Mouse (Mus musculus) liver, adult 2 months (tissue): ENCODE data around the gene Oaz1. TPM values are rescaled to one million over a fixed set of nuclear protein-coding genes. Genes with fewer than 3 reads are reported as not detected.
A peak's percentile ranks its signal among the peaks of the same experiment; 100 is the strongest.

ENCODE experiments used
- DNase-seq: peaks from one replicate; pipeline ENCODE4 v3.0.0-alpha.2; 2011; ENCODE audit warnings: low read depth, low spot score; ENCODE audit errors: extremely low read depth
- H3K27ac ChIP-seq: fragments of 200-500 bp; replicated peaks from 2 replicates; pipeline ENCODE4 v1.5.1; 2012; ENCODE audit warnings: low read depth, mild to moderate bottlenecking, control low read depth, inconsistent platforms, low read length; ENCODE audit not compliant: insufficient read depth
- H3K27me3 ChIP-seq: fragments of 200-500 bp; 2 replicates; pipeline ENCODE4 v1.6.1; 2012; ENCODE audit warnings: mild to moderate bottlenecking, moderate library complexity, low read length, inconsistent platforms; ENCODE audit not compliant: control insufficient read depth, insufficient read depth
- H3K36me3 ChIP-seq: fragments of 200-500 bp; 2 replicates; pipeline ENCODE4 v1.6.1; 2012; ENCODE audit warnings: low read length, inconsistent platforms; ENCODE audit not compliant: control insufficient read depth, insufficient read depth
- H3K4me1 ChIP-seq: fragments of 200-500 bp; 2 replicates; pipeline ENCODE4 v1.6.1; 2011; ENCODE audit warnings: low read length; ENCODE audit not compliant: control insufficient read depth, insufficient read depth
- H3K4me3 ChIP-seq: fragments of 200-500 bp; 2 replicates; pipeline ENCODE4 v1.5.1; 2011; ENCODE audit warnings: low read depth, mild to moderate bottlenecking, control low read depth, low read length, moderate library complexity; ENCODE audit not compliant: insufficient read depth
- H3K79me2 ChIP-seq: fragments of 200-500 bp; 2 replicates; pipeline ENCODE4 v1.6.1; 2012; ENCODE audit warnings: inconsistent platforms, mild to moderate bottlenecking, low read length, moderate library complexity; ENCODE audit not compliant: control insufficient read depth, insufficient read depth
- H3K9ac ChIP-seq: fragments of 200-500 bp; 2 replicates; pipeline ENCODE4 v1.6.1; 2012; ENCODE audit warnings: low read depth, mild to moderate bottlenecking, control low read depth, inconsistent platforms, low read length
- CTCF ChIP-seq: fragments of 200-500 bp; IDR thresholded peaks from 2 replicates; pipeline ENCODE4 v1.5.1; 2011; ENCODE audit warnings: low read depth, low read length, control low read depth
- POLR2A ChIP-seq: fragments of 200-500 bp; IDR thresholded peaks from 2 replicates; pipeline ENCODE4 v1.6.1; 2011; ENCODE audit warnings: low read length, control low read depth; ENCODE audit not compliant: insufficient read depth; ENCODE audit errors: extremely low read depth
- WGBS: fragments of 180-500 bp; shearing (Covaris S2); methylation state at CpG from one replicate; pipeline ENCODE4 v1.1.7; 2018; 5-methylcytosine and 5-hydroxymethylcytosine counted together
- polyA plus RNA-seq: library from polyadenylated mRNA; depleted of rRNA; stranded (reverse); fragments of >200 nt; gene quantifications from 2 replicates; pipeline ENCODE4 v1.2.3, GENCODE M21; 2012
- total RNA-seq: library from RNA; depleted of rRNA; stranded (reverse); fragments of >200 nt; gene quantifications from 2 replicates; pipeline ENCODE4 v1.2.3, GENCODE M21; 2014

Oaz1 gene
- total and polyA plus RNA-seq, 2 experiments: 527 to 1,187 TPM

DNA sequence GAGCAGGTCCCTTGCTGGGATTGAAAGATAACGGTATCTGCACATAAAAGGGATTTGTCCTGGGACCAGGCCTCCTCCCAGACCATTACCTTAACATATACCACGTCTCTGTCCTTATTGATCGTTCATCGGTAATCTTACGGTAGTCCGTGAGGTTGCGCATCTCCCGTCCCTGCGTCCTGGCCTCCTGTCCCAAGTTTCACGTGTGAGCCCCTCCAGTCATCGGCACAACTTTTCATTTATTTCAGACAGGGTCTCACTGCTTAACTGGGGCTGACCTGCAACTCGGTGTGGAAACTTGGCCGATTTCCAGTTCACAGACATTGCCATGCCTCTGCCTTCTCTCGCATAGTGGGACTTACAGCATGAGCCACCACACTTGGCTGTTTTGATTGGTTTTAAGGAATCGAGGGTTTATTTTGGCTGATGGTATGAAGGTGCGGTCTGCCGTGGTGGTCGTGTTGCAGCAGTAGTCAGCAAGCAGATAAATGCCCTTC, 27.3 kb upstream of the Oaz1 start:
- peak overlapping the region; percentile 81 for H3K27ac ChIP-seq
- TF ChIP-seq CTCF (no peak), POLR2A (no peak)

DNA sequence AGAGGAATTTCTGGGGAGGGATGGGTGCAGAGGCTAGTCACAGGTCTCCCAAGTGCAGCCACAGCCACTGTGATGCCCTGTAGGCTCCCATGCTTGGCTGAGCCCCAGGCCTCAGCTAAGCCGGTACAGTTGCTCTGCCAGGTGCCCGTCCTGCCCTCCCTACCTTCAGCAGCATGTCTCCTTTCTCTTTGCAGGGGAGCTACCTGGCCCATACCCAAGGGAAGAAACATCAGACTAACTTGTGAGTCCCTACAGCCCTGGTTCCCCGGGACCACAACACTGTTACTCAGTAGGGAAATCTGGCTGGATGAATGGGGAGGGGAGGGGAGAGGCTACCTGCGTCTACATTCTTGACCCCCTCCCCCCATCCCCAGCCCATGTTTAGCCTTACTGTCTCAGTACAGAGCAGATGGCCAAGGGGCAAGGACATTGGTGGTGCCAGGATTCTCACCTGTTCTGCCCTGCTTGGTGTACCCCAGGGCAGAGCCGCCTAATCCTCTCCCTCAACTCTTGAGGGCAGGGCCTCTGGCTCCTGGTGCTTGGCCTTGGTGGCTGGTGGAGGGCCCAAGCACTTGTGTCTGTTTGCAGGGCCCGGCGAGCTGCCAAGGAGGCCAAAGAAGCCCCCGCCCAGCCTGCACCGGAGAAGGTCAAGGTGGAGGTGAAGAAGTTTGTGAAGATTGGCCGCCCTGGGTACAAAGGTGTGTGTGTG, 24.1 kb upstream of the Oaz1 start:
- TF ChIP-seq CTCF (no peak), POLR2A (no peak)
- DNase-seq: no peak
- Histone ChIP-seq H3K27me3 (no peaks in the 10 kb centered on the region), H3K27ac (no peak overlapping the region), H3K36me3 (peaks cover 2% of the 10 kb centered on the region; the same call in 1 of the 2 replicates), H3K9ac (no peak overlapping the region), H3K4me3 (no peak overlapping the region), H3K4me1 (peaks cover 10% of the 10 kb centered on the region), H3K79me2 (peaks cover 13% of the 10 kb centered on the region; the same call in 1 of the 2 replicates)
- WGBS: 88% methylated on average over 10 of the region's 10 CpGs

More for the DNA sequence above, 27.3 kb upstream of the Oaz1 start:
- peak; percentile 41 for DNase-seq
- H3K4me1 ChIP-seq: peaks cover 12% of the 10 kb centered on the region
- peak overlapping the region; percentile 90 for H3K9ac ChIP-seq
- H3K27me3 ChIP-seq: no peaks in the 10 kb centered on the region
- peak overlapping the region; percentile 74 for H3K4me3 ChIP-seq
- peaks cover 2% of the 10 kb centered on the region; the same call in 1 of the 2 replicates for H3K36me3 ChIP-seq
- peaks cover 13% of the 10 kb centered on the region; the same call in 1 of the 2 replicates for H3K79me2 ChIP-seq
- WGBS: under 1% methylated on average over 18 of the region's 18 CpGs

DNA sequence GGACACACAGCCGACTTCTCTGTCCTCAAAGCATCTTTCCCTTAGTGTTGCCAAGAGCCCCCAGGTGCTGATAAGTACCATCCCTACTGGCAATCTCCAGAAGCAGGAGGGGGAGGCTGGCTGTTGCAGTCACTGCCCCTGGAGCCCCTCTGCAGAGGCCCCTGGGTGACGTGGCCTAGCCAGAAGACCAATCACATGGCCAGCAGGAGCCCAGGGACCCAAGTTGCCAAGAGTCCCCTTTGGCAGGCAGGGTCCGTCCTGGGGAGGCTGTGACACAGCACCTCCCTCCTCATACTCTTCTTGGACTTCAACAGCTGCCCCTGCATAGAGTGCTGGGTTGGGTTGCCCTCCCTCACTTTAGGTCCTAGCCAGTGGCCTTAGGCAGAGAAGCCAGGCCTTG, 23.5 kb upstream of the Oaz1 start:
- H3K4me1 ChIP-seq: peaks cover 10% of the 10 kb centered on the region
- WGBS: 83% methylated on average over 3 of the region's 3 CpGs
- H3K4me3 ChIP-seq: no peak overlapping the region
- peaks cover 2% of the 10 kb centered on the region; the same call in 1 of the 2 replicates for H3K36me3 ChIP-seq
- no peaks in the 10 kb centered on the region for H3K27me3 ChIP-seq
- no peak overlapping the region for H3K9ac ChIP-seq
- peaks cover 11% of the 10 kb centered on the region; the same call in 1 of the 2 replicates for H3K79me2 ChIP-seq
- DNase-seq: no peak
- TF ChIP-seq POLR2A (no peak), CTCF (no peak)
- no peak overlapping the region for H3K27ac ChIP-seq

- Histone ChIP-seq H3K27ac (no peak overlapping the region), H3K9ac (no peak overlapping the region), H3K4me1 (peaks cover 8% of the 10 kb centered on the region), H3K27me3 (no peaks in the 10 kb centered on the region; the same call in 1 of the 2 replicates), H3K36me3 (peaks cover 2% of the 10 kb centered on the region; the same call in 1 of the 2 replicates), H3K79me2 (peaks cover 5% of the 10 kb centered on the region; the same call in 1 of the 2 replicates), H3K4me3 (no peak overlapping the region)
- 86% methylated on average over 2 of the region's 2 CpGs for WGBS
- no peak for TF ChIP-seq CTCF
- no peak for TF ChIP-seq POLR2A
- DNase-seq: no peak
Measured at GRCm38 (mm10) chr10:80804340-80804739, 22.1 kb upstream of the Oaz1 start.

GRCm38 (mm10) chr10:80804916-80805315, 21.5 kb upstream of the Oaz1 start, which contains the start of gene Amh:
Amh (plus strand) TSS chr10:80805243.
- TF ChIP-seq POLR2A: no peak
- TF ChIP-seq CTCF: no peak
- peaks cover 5% of the 10 kb centered on the region for H3K4me1 ChIP-seq
- H3K9ac ChIP-seq: no peak within 1 kb of the TSS
- peaks cover 2% of the 10 kb centered on the region; the same call in 1 of the 2 replicates for H3K36me3 ChIP-seq
- peaks cover 4% of the 10 kb centered on the region; the same call in 1 of the 2 replicates for H3K79me2 ChIP-seq
- no peak for DNase-seq
- no peaks in the 10 kb centered on the region; the same call in 1 of the 2 replicates for H3K27me3 ChIP-seq
- no peak within 1 kb of the TSS for H3K4me3 ChIP-seq
- 86% methylated on average over 6 of the region's 6 CpGs for WGBS
- no peak within 1 kb of the TSS for H3K27ac ChIP-seq
